Mouse (Mus musculus) megakaryocyte-erythroid progenitor cell, adult 5-6 weeks (primary cell): ENCODE measurements around the gene Wdr24. TPM values are rescaled to one million over a fixed set of nuclear protein-coding genes. Genes with fewer than 3 reads are reported as not detected.
A peak's percentile ranks its signal among the peaks of the same experiment; 100 is the strongest.
"Not testable (repeated sequence)": the region's sequence is repeated elsewhere in the genome, so short reads cannot be mapped to it uniquely, and the experiment has no call there.

Experiments
- ATAC-seq: replicated peaks from 2 replicates; pipeline ENCODE4 v1.8.0; 2016; ENCODE audit warnings: mild to moderate bottlenecking, inconsistent platforms; ENCODE audit not compliant: severe bottlenecking, poor library complexity, low FRiP score, low TSS enrichment
- total RNA-seq, 2 experiments: library from RNA; stranded (forward) in 1 of 2; stranded (reverse) in 1 of 2; fragments of 200-1000, 215-1000 nt in 1 of 2; fragments of >200 nt in 1 of 2; fragmentation: Nextera tagmentation in 1 of 2; gene quantifications; 2 replicates each; pipeline ENCODE4 v1.2.3; 2014 to 2017

Gene Wdr24
- total RNA-seq, 2 experiments from 2014 or later, result 15.5 to 16.6 TPM

DNA sequence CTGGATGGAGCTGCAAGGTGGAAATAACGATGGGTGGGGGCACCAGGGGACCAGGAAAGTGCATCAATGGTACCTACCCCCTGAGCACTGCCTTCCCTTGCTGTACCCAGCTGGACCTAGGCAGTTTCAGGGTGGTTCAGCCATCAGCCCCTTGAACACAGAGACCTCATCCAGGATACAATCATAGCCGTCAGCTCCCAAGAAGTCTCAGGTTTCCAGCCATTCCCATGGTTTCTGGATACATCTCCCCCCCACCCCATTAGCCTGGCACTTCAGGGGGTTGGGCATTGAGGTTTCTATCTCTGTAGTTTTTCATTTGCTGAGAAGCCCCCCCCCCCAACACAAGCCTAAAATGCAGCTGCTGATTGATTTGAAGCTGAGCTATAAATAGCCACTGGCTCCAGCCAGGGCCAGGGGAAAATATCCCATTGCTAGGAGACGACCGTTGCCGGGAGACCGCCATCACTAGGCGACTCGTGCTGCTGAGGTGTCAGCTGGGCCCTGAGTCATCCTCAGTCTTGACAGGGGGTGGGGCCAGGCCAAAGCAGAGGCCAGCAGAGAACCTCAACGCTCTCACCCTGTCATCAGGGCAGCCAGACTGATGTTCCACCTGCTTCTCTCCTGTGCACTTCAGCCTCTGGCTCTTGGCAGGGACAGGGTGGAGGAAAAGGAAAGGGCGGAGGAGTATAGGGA is 20.5 kb upstream of the Wdr24 start:
- ATAC-seq, result no peak

DNA sequence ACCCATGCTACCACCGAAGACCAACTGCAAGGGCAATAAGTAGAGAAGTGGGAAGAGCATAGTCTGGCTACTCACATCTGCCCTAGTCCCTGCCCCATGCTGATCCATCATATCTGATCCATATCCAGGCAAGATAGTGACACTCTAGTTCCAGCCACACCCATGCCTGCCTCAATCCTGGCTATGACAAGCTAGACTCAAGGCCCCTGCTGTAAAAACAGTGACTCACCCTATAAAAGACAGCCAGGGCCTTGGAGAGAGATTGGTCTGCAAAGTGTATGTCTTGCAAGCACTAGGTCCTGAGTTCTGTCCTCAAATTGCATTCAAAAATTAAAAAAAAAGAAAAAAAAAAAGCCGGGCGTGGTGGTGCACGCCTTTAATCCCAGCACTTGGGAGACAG is 16.9 kb upstream of the Wdr24 start:
- ATAC-seq, result no peak

DNA sequence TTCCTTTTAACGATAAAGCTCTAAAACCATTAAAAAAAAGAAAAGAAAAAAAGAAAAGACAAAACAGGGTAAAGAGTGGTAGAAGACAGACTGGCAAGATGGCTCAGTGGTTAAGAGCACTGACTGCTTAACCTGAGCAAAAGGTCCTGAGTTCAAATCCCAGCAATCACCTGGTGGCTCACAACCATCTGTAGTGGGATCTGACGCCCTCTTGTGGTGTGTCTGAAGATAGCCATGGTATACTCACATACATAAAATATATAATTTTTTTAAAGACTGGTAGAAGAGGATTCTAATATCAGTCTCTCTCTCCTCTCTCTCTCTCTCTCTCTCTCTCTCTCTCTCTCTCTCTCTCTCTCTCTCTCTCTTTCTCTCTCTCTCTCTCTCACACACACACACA is 16.0 kb upstream of the Wdr24 start:
- ATAC-seq, result not testable (repeated sequence)

DNA sequence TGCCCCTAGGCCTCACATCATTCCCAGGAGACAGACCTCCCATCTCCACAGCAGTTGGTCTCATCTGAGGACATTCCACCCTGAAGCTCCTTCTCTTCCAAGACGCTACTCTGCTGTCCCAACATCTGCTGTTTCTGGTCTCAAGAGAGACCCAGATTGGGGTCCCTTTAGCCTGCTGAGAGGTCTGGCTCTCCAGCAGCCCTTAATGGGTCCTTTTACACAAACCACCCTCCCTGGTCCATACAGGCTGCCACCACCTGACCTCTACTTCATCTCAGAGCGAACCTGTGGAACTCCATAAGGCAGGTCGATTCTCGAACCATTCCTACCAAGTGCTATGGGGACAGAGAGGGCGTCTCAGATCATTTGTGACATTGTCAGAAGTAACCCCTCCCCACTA is 15.4 kb upstream of the Wdr24 start:
- no peak for ATAC-seq

DNA sequence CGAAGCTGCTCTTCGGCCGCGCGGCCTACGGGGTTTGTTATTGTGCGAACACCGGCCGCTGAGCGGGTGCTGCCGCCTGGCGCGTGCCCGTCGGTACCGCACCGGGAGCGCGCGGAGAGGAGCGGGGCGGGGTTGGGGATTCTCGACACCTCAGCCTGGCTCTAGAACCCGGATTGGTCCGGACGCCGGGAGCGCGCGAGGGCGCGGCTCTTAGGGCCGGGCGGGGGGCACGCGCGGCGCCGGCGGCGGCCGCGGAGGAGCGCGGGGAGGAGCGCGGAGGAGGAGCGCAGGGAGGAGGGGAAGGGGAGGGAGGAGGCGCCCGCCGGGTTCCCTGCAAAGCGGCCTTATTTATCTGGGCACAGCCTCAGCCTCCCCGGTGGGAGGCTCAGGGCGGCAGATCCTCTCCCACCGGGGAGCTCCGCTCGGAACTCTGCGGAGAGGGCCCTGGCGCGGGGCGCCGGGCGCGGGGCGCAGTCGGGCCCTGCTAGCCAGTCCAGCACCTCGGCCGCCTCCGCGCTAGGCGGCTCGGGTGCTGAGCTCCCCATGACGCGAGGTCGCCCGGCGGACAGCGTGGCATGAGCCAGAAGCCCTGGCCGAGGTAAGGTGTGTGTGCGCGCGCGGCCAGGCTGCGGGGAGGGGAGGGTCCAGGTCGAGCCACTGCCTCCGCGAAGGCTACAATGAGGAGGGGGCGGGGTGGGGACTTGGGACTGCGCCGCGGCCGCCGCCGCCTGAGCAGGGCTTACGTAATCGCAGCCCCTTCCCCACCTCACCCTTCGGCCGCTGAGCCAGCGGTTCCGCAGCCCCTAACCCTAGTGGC is 14.4 kb upstream of the Wdr24 start, which contains the start of gene Fbxl16:
Fbxl16 (plus strand) TSS at position 297 of the 817 bp plus-strand sequence.
- no peak for ATAC-seq

DNA sequence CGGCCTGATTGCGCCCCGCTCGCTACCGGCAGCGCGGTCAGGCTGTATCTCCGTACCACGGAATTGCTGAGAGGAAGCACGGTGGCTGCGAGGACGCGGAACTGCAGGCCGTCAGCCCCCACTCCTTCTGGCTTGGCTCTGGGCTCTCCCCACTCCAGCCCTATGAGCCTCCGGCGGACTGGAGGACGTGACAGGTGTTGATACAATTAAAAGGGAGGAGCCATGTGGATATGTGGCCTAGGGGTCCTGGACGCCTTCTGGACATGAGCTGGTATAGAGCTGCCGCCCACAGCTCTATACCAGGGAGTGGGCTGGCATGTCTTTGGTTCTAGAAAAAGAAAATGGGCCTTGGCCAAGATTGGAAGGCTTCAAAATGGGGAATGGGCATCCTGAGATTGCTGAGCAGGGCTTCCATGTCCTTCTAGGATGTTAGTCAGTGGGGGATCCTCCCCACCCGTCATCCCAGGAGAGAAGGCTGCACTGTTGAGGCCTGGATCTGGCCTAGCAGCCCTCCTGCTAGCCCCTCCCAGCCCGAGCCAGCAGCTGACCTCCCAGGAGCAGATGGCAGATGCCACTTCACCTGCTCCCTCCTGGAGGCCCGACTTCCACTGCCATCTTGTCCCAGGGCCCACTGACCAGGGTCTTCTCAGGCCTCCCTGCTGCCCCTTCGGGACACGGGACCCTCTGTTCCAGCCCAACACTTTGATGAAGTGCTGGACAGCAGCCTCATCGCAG is 13.7 kb upstream of the Wdr24 start:
- ATAC-seq, result no peak

DNA sequence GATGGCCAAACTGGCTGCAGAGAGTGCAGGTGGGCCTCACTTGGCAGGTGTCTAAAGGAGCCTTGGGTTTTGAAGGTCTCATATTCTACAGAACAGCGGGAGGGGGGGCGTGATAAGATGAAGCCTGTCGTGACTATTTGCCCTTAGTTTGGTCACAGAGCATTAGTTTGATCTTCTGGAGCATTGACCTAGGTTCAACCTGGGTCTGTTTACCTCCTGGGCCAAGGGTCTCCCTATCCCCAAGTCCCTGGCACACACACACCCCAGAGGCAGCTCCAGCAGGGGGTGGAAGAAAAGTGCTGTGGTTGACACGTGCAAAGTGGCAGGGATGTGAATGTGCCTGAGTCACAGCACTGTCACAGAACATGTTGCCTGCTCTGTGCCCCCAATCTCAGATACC is 12.5 kb upstream of the Wdr24 start:
- no peak for ATAC-seq

DNA sequence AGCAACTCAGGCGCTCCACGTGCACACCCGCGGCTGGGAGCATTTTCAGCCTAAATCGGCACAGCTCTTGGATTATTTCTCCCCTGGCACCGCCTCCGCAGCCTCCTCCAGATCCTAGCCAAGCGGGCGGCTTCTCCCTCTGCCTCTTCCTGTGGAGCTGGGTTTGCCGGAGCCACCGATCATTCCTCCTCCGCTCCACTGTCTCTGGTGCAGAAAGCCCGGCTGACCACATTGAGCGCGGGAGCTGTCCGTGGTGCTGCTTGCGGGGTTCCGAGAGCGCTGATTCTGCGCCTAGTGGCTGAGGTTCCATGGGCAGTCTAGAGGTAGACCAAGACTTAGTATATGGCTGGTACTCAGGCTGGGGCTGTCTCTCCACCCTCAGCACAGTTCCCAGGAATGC is 10.0 kb upstream of the Wdr24 start:
- ATAC-seq, result peak; percentile 69

DNA sequence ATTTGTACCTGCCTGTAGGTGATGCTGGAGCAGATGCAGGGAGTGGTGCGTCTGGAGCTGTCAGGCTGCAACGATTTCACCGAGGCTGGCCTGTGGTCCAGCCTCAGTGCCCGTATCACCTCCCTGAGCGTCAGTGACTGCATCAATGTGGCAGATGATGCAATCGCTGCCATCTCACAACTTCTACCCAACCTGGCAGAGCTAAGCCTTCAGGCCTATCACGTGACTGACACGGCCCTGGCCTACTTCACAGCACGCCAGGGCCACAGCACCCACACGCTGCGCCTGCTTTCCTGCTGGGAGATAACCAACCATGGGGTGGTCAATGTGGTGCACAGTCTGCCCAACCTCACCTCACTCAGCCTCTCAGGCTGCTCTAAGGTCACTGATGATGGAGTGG is 5.8 kb upstream of the Wdr24 start:
- no peak for ATAC-seq

DNA sequence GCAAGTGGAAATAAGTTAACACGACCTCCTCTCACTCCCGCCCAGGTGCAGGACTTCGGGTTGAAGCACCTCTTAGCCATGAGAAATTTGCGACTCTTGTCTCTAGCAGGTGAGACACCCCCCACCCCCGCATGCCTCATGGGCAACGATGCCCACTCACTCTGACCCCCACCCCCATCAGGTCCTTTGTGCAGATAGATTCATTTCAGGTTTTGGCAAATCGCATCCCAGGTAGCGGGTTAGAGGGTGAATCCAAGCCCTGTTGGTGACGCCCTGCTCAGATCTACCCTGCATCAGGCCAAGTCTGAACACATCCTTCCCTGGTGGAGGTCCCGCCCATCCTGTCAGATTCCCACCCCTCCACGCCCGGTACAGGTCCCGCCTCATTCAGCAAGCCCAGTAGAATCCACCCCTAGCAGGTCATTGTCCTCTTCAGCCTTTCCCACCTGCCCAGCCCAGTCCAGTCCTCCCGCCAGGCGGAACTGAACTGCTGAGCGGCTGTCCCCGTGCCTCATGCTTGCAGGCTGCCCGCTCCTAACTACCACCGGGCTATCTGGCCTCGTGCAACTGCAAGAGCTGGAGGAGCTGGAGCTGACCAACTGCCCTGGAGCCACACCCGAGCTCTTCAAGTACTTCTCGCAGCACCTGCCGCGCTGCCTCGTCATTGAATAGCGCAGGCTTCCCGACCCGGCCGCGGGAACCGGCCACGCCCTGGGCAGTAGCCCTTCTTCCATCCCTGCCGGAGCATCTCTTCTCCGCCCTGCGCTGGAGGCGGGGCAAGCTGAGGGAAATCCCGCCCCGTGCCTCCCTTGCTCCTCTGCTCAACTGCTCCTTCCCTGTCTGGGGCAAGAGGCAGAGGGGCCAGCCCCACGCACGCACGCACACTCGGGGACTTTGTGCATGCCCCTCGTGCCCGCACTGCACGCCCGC is 4.3 kb upstream of the Wdr24 start:
- ATAC-seq, result 0 out of 2 replicates have a peak, but pooled peaks have one; percentile 23

DNA sequence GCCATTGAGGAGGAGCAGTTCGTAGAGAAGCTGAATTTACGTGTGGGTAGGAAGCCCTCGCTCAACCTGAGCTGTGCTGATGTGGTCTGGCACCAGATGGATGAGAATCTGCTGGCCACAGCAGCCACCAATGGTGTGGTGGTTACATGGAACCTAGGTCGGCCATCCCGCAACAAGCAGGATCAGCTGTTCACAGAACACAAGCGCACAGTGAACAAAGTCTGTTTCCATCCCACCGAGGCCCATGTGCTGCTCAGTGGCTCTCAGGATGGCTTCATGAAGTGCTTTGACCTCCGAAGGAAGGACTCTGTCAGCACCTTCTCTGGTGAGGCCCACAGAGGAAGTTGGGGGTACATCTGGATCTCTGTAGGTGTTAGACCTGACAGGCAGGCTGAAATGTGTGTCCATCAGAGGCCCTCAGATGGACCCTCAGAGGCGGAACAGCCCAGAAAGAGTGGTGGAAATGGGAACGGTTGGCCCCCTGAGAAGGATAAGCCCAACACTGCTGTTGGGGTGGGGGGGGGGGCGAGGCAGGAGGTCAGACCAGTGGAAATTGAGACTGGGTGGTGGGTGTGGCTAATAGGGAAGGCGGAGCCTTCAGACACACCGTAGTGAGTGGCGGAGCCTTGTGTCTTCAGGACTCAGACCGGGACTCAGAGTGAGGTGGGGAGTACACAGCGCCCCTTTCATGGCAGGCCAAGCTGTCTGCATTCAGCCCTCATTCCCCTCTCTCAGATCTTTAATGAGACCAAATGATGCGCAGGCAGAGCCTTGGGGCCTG is 1.1 kb downstream of the Wdr24 start:
- no peak for ATAC-seq

DNA sequence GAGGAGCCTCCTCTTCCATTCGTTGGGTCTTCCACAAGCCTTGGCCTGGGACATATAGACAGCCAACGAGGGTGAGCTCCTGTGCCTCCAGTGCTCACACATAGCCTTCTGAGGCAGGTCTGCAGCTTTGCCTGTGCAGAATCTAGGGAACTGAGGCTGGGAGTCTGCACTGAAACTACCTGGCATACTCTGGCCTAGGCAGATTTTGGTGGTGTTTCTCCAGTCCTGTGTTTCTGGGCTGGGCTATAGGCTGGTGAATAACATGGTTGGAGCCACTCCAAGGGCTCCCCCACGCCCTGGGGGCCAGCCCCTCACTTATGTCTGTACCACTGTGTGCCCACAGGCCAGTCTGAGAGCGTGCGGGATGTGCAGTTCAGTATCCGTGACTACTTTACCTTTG is 1.9 kb downstream of the Wdr24 start:
- no peak for ATAC-seq

DNA sequence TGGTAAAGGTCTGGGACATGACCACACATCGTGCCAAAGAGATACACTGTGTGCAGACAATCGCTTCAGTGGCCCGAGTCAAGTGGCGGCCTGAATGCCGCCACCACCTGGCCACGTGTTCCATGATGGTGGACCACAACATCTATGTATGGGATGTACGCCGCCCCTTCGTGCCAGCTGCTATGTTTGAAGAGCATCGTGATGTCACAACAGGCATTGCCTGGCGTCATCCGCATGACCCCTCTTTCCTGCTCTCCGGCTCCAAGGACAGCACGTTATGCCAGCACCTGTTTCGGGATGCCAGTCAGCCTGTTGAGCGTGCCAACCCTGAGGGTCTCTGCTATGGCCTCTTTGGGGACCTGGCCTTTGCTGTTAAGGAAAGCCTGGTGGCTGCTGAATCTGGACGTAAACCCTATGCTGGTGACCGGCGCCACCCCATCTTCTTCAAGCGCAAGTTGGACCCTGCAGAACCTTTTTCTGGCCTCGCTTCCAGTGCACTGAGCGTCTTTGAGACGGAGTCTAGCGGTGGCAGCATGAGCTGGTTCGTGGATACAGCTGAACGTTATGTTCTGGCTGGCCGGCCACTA is 2.6 kb downstream of the Wdr24 start:
- no peak for ATAC-seq

DNA sequence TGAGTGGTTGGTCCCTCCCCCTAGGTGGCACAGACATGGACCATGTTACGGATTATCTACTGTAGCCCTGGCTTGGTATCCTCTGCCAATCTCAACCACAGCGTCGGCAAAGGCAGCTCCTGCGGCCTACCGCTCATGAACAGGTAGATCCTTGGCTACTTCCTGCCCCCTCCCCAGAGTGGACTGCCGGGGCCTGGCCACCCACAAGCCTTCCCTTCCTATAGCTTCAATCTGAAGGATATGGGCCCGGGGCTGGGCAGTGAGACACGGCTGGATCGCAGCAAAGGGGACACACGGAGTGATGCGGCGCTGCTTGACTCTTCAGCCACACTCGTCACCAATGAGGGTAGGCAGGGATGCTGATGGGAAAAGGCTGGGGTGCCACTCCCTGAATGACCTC is 3.6 kb downstream of the Wdr24 start:
- ATAC-seq, result no peak

DNA sequence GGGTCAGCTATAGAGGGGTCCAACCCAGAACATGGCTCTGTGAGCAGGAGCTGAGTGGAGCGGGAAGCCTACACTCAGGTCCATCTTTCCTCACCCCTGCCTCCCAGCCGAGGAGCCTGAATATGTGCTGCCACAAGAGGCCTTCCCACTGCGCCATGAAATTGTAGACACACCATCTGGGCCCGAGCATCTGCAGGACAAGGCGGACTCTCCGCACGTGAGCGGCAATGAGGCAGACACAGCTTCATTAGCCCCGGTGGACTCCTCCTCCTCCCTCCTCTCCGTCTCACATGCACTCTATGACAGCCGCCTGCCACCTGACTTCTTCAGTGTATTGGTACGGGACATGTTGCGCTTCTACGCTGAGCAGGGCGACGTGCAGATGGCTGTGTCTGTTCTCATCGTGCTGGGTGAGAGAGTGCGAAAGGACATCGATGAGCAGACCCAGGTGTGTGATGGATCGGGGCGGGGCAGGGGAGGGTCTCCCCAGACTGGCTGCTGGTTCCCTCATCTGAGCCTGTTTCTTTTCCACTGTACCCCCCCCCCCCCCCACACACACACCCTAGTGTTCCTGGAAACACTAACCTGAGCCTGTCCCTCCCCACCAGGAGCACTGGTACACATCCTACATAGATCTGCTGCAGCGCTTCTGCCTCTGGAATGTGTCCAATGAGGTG is 4.3 kb downstream of the Wdr24 start:
- ATAC-seq, result no peak

DNA sequence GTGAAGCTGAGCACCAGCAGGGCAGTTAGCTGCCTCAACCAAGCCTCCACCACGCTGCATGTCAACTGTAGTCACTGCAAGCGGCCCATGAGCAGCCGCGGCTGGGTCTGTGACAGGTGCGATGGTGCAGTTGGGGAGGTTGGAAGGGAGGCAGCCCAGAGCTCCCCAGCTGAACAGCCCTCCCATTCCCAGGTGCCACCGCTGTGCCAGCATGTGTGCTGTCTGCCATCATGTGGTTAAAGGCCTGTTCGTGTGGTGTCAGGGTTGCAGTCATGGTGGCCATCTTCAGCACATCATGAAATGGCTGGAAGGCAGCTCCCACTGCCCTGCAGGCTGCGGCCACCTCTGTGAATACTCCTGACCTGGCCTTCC is 4.8 kb downstream of the Wdr24 start:
- ATAC-seq, result no peak

DNA sequence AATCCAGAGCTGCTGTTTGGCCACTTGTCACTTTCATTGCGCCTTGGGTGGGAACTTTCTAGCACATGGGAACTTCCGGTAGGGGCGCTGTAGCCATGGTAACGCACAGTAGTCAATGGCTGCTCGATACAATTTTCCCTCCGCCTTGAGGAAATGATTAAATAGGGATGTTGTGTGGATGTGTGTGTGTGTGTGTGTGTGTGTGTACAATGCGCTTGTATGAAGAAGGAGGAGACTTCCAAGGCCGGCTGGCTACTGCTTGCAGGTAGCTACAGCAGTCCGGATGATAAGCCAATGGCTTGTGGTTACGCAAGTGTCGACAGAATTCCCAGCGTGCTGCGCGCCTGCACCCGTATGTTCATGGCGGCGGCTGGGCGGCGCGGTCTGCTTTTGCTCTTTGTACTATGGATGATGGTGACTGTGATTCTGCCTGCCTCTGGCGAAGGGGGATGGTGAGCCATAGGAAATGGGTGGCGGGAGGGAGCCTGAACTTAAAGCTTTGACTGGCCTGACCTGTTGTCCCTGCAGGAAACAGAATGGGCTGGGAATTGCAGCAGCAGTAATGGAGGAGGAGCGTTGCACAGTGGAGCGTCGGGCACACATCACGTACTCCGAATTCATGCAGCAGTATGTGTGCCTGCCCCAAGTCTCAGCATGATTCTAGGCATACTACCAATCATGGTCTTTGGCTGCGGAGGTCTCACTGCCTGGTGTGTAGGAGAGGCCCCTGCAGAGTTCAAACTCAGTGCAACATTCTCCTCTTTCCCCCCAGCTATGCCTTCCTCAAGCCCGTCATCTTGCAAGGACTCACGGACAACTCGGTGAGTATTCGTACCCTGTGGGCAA is 5.5 kb downstream of the Wdr24 start, which contains the start of gene Jmjd8:
Jmjd8 (plus strand) TSS at position 156 of the 846 bp plus-strand sequence.
- ATAC-seq, result peak; percentile 41
